Mouse (Mus musculus): ENCODE results near the gene 1700028J19Rik.
"Not testable (repeated sequence)": the region's sequence is repeated elsewhere in the genome, so short reads cannot be mapped to it uniquely, and the experiment has no call there.

GRCm38 (mm10) chr7:44193466-44193865 is 53.0 kb downstream of the 1700028J19Rik start:
- not testable (repeated sequence) for TF ChIP-seq TAL1 (conservative IDR thresholded peaks at IDR 0.05; ENCODE audit: low read depth, low read length); GATA1 (IDR thresholded peaks at IDR 0.05; ENCODE audit: borderline replicate concordance, low read length); CTCF (IDR thresholded peaks at IDR 0.05; ENCODE audit: low read depth, low read length); POLR2AphosphoS5 (IDR thresholded peaks at IDR 0.05; ENCODE audit: insufficient replicate concordance, low read depth, low read length)
